Comparison of ENCODE assay signal across 7 mouse cellular contexts in the genomic region with DNA sequence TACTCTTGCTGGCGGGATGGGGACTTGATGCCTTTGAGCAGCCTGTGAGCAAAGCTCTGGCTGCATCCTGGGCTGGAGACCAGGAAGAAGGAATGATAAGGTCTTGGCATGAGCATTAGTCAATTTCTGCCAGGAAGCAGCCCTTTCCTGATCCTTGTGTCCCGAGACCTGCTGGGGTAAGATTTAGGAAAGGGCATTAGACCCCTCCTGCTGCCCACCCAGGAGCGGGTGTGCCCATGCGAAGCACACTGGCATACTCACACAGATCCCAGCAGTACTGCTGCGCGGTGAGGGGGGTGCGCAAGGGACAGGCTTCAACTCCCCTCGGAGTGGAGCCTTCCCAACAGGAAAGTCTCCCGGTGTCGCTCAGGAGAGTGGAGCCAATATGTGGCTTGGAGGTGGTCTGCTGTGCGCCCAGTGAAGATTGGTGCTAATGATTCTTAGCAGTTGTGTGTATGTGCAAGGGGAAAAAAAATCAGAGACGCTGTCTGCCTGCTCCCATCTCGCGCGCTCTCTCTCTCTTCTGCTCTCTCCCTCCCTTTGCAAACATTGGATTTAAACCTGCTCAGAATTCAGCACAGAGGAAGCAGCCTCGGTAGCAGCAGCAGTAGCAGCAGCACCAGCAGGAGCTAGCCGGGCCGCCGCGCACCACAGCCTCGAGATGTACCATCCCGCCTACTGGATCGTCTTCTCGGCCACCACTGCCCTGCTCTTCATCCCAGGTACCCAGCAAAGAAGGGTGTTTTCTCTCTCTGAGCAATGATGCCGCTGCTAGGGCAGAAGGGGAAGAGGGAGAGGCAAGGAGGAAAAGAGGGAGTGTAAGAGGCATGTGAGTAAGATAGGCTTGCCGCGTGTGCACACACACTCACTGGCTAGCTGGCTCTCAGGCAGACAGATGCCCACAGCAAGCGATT. TPM values are rescaled to one million over a fixed set of nuclear protein-coding genes. Genes with fewer than 3 reads are reported as not detected.
DNase-seq lines count a peak whose midpoint lies in the region; ATAC-seq and TF ChIP-seq lines count a peak whose summit lies in the region.

Opcml (plus strand) TSS at position 51 of the 914 bp plus-strand sequence.

- no peaks in the 10 kb centered on the region for H3K9me3 ChIP-seq in ES-Bruce4 (replicated peaks; ENCODE audit: control insufficient read depth, insufficient read depth, low read length, poor library complexity, severe bottlenecking)
- no peaks in the 10 kb centered on the region for H3K9me3 ChIP-seq in forebrain, embryonic 10.5 days
- H3K9me3 ChIP-seq in midbrain, embryonic 14.5 days (ENCODE audit: control insufficient read depth, low read length), result no peaks in the 10 kb centered on the region

- peak within 1 kb of the TSS; percentile 71 for H3K4me3 ChIP-seq in ES-Bruce4 (ENCODE audit: low read depth, low read length)
- peak within 1 kb of the TSS; percentile 56 for H3K4me3 ChIP-seq in forebrain, embryonic 10.5 days
- H3K4me3 ChIP-seq in layer of hippocampus, adult 2 months, result peak within 1 kb of the TSS; percentile 78
- peak within 1 kb of the TSS; percentile 49 for H3K4me3 ChIP-seq in midbrain, embryonic 14.5 days (replicated peaks; ENCODE audit: low read depth, low read length)

- WGBS in forebrain, embryonic 10.5 days, result under 1% methylated on average over 28 of the region's 28 CpGs
- WGBS in midbrain, embryonic 14.5 days, result under 1% methylated on average over 28 of the region's 28 CpGs

- H3K4me2 ChIP-seq in midbrain, embryonic 14.5 days (ENCODE audit: low read length), result peak within 1 kb of the TSS; percentile 69

- no peak within 1 kb of the TSS for H3K27ac ChIP-seq in ES-Bruce4 (ENCODE audit: insufficient read depth, low read length)
- peak within 1 kb of the TSS; percentile 63 for H3K27ac ChIP-seq in forebrain, embryonic 10.5 days
- H3K27ac ChIP-seq in layer of hippocampus, adult 2 months, result peak within 1 kb of the TSS; percentile 98
- peak within 1 kb of the TSS; percentile 80 for H3K27ac ChIP-seq in midbrain, embryonic 14.5 days (replicated peaks; ENCODE audit: low read depth, low read length)

- H3K36me3 ChIP-seq in ES-Bruce4 (ENCODE audit: control insufficient read depth, insufficient read depth, low read length, poor library complexity, severe bottlenecking), result no peaks in the 10 kb centered on the region
- H3K36me3 ChIP-seq in forebrain, embryonic 10.5 days (replicated peaks), result no peaks in the 10 kb centered on the region
- H3K36me3 ChIP-seq in midbrain, embryonic 14.5 days (ENCODE audit: control insufficient read depth, insufficient read depth, low read length), result no peaks in the 10 kb centered on the region

- no peaks in the 10 kb centered on the region for H3K4me1 ChIP-seq in ES-Bruce4 (ENCODE audit: control insufficient read depth, insufficient read depth, low read length)
- peaks cover 13% of the 10 kb centered on the region for H3K4me1 ChIP-seq in forebrain, embryonic 10.5 days
- H3K4me1 ChIP-seq in midbrain, embryonic 14.5 days (ENCODE audit: control insufficient read depth, insufficient read depth, low read length), result 0 out of 2 replicates have a peak, but pooled peaks cover 6% of the 10 kb centered on the region

- TF ChIP-seq EP300 in ES-Bruce4 (IDR thresholded peaks at IDR 0.05; ENCODE audit: insufficient read depth, low read depth, low read length), result no peak

- TF ChIP-seq POLR2A in ES-Bruce4 (IDR thresholded peaks at IDR 0.05; ENCODE audit: insufficient read depth, low read length), result no peak

- peak; percentile 76 for ATAC-seq in midbrain, embryonic 14.5 days (ENCODE audit: low FRiP score, low TSS enrichment)

- DNase-seq in Muller cell, postnatal 12 days (ENCODE audit: inconsistent ontology term), result peak; percentile 51
- peak; percentile 53 for DNase-seq in forebrain, embryonic 10.5 days (ENCODE audit: extremely low spot score, low spot score)
- DNase-seq in layer of hippocampus, adult 2 months (ENCODE audit: low spot score in 2 of 2), result peak; percentile 59 to 61
- peak; percentile 83 for DNase-seq in midbrain, embryonic 14.5 days
- DNase-seq in ovary, adult 18-20 months (ENCODE audit: low spot score), result no peak
- no peak for DNase-seq in thymus, postnatal 4 days

- H3K27me3 ChIP-seq in ES-Bruce4 (ENCODE audit: control insufficient read depth, insufficient read depth, low read length, poor library complexity, severe bottlenecking), result peaks cover 4% of the 10 kb centered on the region; the same call in 1 of the 2 replicates
- peaks cover 53% of the 10 kb centered on the region for H3K27me3 ChIP-seq in forebrain, embryonic 10.5 days (ENCODE audit: poor library complexity, severe bottlenecking)
- H3K27me3 ChIP-seq in midbrain, embryonic 14.5 days (ENCODE audit: control insufficient read depth, insufficient read depth, low read length), result peaks cover 5% of the 10 kb centered on the region; the same call in 1 of the 2 replicates

- TF ChIP-seq CTCF in ES-Bruce4 (IDR thresholded peaks at IDR 0.05; ENCODE audit: low read depth, low read length), result no peak
- no peak for TF ChIP-seq CTCF in layer of hippocampus, adult 2 months (conservative IDR thresholded peaks at IDR 0.05)

- H3K9ac ChIP-seq in ES-Bruce4 (ENCODE audit: low read depth, poor library complexity, severe bottlenecking), result no peak within 1 kb of the TSS
- peak within 1 kb of the TSS; percentile 55 for H3K9ac ChIP-seq in midbrain, embryonic 14.5 days (replicated peaks; ENCODE audit: low read length)

RNA-seq across cellular contexts. Expression of gene Opcml, which starts in this region (rescaled TPM):
- polyA plus RNA-seq in ES-Bruce4 (2011; ENCODE audit: insufficient read depth, insufficient read length, low read depth, missing spikeins), result not detected in 2 replicates
- polyA plus RNA-seq in forebrain, embryonic 10.5 days (2016; fragmentation: Nextera tagmentation; extraction: Ambion mirVana), result 1.1 and 1.4 TPM in 2 replicates
- total RNA-seq in layer of hippocampus, adult 2 months (2021), result 100 to 1,000 TPM; 252 to 259 TPM
- polyA plus RNA-seq in midbrain, embryonic 14.5 days (2014; fragmentation: Nextera tagmentation; extraction: Ambion mirVana), result 36.5 and 47.8 TPM in 2 replicates

Comparison
In these comparisons a context has a peak if more than half of its experiments do, and no peak if none do; other contexts are left out.
1. RNA of gene Opcml (polyA plus RNA-seq): 36.5 to 47.8 TPM in midbrain, embryonic 14.5 days; 1.1 to 1.4 TPM in forebrain, embryonic 10.5 days and not detected in ES-Bruce4; every median in the first group is over 10 times any median in the second.
2. DNase-seq: peak in Muller cell, postnatal 12 days (single experiment), forebrain, embryonic 10.5 days (single experiment), layer of hippocampus, adult 2 months (2 of 2) and midbrain, embryonic 14.5 days (single experiment); none in ovary, adult 18-20 months (single experiment) and thymus, postnatal 4 days (single experiment).
3. Peak in every context shown above with its lines, with median percentiles within 50 percentile points of each other: H3K4me3 ChIP-seq.